Mouse (Mus musculus) ovary, adult 18-20 months (tissue): Measurements from ENCODE around the gene Gm45062.

ENCODE experiments used
- DNase-seq: peaks from one replicate; pipeline ENCODE4 v3.0.0; 2022; ENCODE audit warnings: low spot score, mixed read lengths

The Gm45062 gene

GRCm38 (mm10) chr6:8368198-8368864, 109.1 kb downstream of the Gm45062 start:
- DNase-seq, result no peak

- no peak for DNase-seq
Measured at GRCm38 (mm10) chr6:8370624-8371023, 111.4 kb downstream of the Gm45062 start.

GRCm38 (mm10) chr6:8373051-8373450, 113.8 kb downstream of the Gm45062 start:
- no peak for DNase-seq

- no peak for DNase-seq
Measured at GRCm38 (mm10) chr6:8373851-8374250, 114.6 kb downstream of the Gm45062 start.

GRCm38 (mm10) chr6:8374290-8374689, 115.0 kb downstream of the Gm45062 start:
- no peak for DNase-seq

GRCm38 (mm10) chr6:8374712-8375111, 115.5 kb downstream of the Gm45062 start:
- DNase-seq, result no peak

- DNase-seq, result no peak
Measured at GRCm38 (mm10) chr6:8376351-8376750, 117.1 kb downstream of the Gm45062 start.

- DNase-seq, result no peak
Measured at GRCm38 (mm10) chr6:8377667-8378066, 118.4 kb downstream of the Gm45062 start.

GRCm38 (mm10) chr6:8389307-8389706, 130.1 kb downstream of the Gm45062 start:
- no peak for DNase-seq

- no peak for DNase-seq
Measured at GRCm38 (mm10) chr6:8390296-8390695, 131.0 kb downstream of the Gm45062 start.

GRCm38 (mm10) chr6:8390935-8391334, 131.7 kb downstream of the Gm45062 start:
- no peak for DNase-seq

GRCm38 (mm10) chr6:8393029-8393428, 133.8 kb downstream of the Gm45062 start:
- DNase-seq, result no peak

GRCm38 (mm10) chr6:8394044-8394443, 134.8 kb downstream of the Gm45062 start:
- no peak for DNase-seq

- no peak for DNase-seq
Measured at GRCm38 (mm10) chr6:8395061-8395460, 135.8 kb downstream of the Gm45062 start.

GRCm38 (mm10) chr6:8397252-8397651, 138.0 kb downstream of the Gm45062 start:
- DNase-seq, result no peak

GRCm38 (mm10) chr6:8399710-8400109, 140.5 kb downstream of the Gm45062 start:
- no peak for DNase-seq

- DNase-seq, result no peak
Measured at GRCm38 (mm10) chr6:8403127-8403526, 143.9 kb downstream of the Gm45062 start.

GRCm38 (mm10) chr6:8405844-8406243, 146.6 kb downstream of the Gm45062 start:
- no peak for DNase-seq

- DNase-seq, result no peak
Measured at GRCm38 (mm10) chr6:8408332-8408731, 149.1 kb downstream of the Gm45062 start.

- no peak for DNase-seq
Measured at GRCm38 (mm10) chr6:8409865-8410264, 150.6 kb downstream of the Gm45062 start.

GRCm38 (mm10) chr6:8412845-8413598, 153.8 kb downstream of the Gm45062 start:
- DNase-seq, result no peak

GRCm38 (mm10) chr6:8414020-8414419, 154.8 kb downstream of the Gm45062 start:
- no peak for DNase-seq

GRCm38 (mm10) chr6:8415823-8416222, 156.6 kb downstream of the Gm45062 start:
- no peak for DNase-seq
